Mouse (Mus musculus) midbrain, embryonic 16.5 days (tissue): Measurements from ENCODE around the gene Il23a. TPM values are rescaled to one million over a fixed set of nuclear protein-coding genes. Genes with fewer than 3 reads are reported as not detected.
"Not testable (repeated sequence)": the region's sequence is repeated elsewhere in the genome, so short reads cannot be mapped to it uniquely, and the experiment has no call there.

Experiments used
- ATAC-seq: fragments of 200-750 bp; cut with Nextera tagmentation; 2 replicates; pipeline ENCODE4 v1.8.0; 2017; ENCODE audit warnings: moderate TSS enrichment
- H3K27ac ChIP-seq: fragments of 300-500 bp; sonication (generic); 2 replicates; pipeline ENCODE4 v1.5.1; 2014; ENCODE audit warnings: mild to moderate bottlenecking, low read length, mixed read lengths
- H3K27me3 ChIP-seq: fragments of 300-500 bp; sonication (generic); 2 replicates; pipeline ENCODE4 v1.6.1; 2014; ENCODE audit warnings: low read depth, low read length, mixed read lengths; ENCODE audit not compliant: control insufficient read depth, insufficient read depth
- H3K36me3 ChIP-seq: fragments of 300-500 bp; sonication (generic); 2 replicates; pipeline ENCODE4 v1.6.1; 2014; ENCODE audit warnings: mild to moderate bottlenecking, low read length, moderate library complexity, mixed read lengths; ENCODE audit not compliant: control insufficient read depth, insufficient read depth
- H3K4me1 ChIP-seq: fragments of 300-500 bp; sonication (generic); 2 replicates; pipeline ENCODE4 v1.6.1; 2014; ENCODE audit warnings: mild to moderate bottlenecking, low read length, mixed read lengths; ENCODE audit not compliant: control insufficient read depth, insufficient read depth
- H3K4me2 ChIP-seq: fragments of 300-500 bp; sonication (generic); 2 replicates; pipeline ENCODE4 v1.6.1; 2014; ENCODE audit warnings: mild to moderate bottlenecking, low read length, mixed read lengths
- H3K4me3 ChIP-seq: fragments of 300-500 bp; sonication (generic); 2 replicates; pipeline ENCODE4 v1.5.1; 2014; ENCODE audit warnings: low read depth, mild to moderate bottlenecking, low read length, moderate library complexity, mixed read lengths
- H3K9ac ChIP-seq: fragments of 300-500 bp; sonication (generic); 2 replicates; pipeline ENCODE4 v1.6.1; 2014; ENCODE audit warnings: low read depth, low read length, mixed read lengths
- H3K9me3 ChIP-seq: fragments of 300-500 bp; sonication (generic); replicated peaks from 2 replicates; pipeline ENCODE4 v1.6.1; 2014; ENCODE audit warnings: mild to moderate bottlenecking, low read length, mixed read lengths; ENCODE audit not compliant: control insufficient read depth, poor library complexity, severe bottlenecking
- WGBS: fragments of 180-500 bp; shearing (Covaris S2); extraction: QIAGEN DNeasy Blood & Tissue Kit; methylation state at CpG from one replicate; pipeline ENCODE4 v1.1.7; 2014; 5-methylcytosine and 5-hydroxymethylcytosine counted together
- polyA plus RNA-seq: library from polyadenylated mRNA; unstranded; fragments of >200 nt; fragmentation: Nextera tagmentation; extraction: Ambion mirVana; gene quantifications from 2 replicates; pipeline ENCODE4 v1.2.1, GENCODE M21; 2015

Gene Il23a
- polyA plus RNA-seq, 1 experiment from 2014 or later, result 0.14 TPM

DNA sequence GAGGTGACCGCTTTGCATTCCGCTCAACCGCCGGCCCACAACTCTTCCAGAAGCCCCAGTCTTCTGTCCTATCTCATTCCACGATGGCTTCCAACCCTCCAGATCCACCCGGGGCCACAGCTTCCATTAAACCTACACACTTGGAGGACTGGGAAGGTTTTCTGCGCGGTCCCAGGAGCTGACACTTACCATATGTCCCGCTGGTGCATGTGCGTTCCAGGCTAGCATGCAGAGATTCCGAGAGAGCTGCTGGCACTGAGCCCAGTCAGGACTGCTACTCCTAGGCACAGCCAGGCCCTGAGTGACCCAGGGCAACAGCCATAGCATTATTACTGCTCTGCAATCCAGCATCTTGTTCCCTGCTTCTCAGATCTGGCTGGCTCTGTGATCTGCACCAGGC, 930 bp downstream of the Il23a start:
- Histone ChIP-seq H3K36me3 (peaks cover 3% of the 10 kb centered on the region; the same call in 1 of the 2 replicates), H3K9me3 (no peaks in the 10 kb centered on the region), H3K4me2 (no peak overlapping the region), H3K9ac (no peak overlapping the region), H3K27me3 (no peaks in the 10 kb centered on the region), H3K4me3 (no peak overlapping the region), H3K4me1 (peaks cover 5% of the 10 kb centered on the region), H3K27ac (no peak overlapping the region)
- WGBS, result 73% methylated on average over 11 of the region's 11 CpGs
- no peak for ATAC-seq

DNA sequence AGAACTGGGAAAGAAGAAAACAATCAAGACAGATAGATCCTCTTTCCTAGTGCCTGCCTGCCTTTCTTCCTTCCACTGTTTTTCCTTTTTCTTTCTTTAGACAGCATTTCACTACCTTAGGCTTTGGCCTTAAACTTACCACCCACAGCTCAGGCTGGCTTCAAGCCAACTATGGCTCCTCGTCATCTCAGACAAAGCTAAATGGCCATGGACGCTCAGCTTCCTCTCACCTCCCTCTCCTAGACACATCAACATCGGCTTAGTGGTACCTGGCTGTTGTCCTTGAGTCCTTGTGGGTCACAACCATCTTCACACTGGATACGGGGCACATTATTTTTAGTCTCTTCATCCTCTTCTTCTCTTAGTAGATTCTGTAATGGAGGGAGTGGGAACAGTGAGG, 1.3 kb downstream of the Il23a start:
- Histone ChIP-seq H3K4me3 (no peak overlapping the region), H3K27me3 (no peaks in the 10 kb centered on the region), H3K9me3 (no peaks in the 10 kb centered on the region), H3K27ac (no peak overlapping the region), H3K36me3 (peaks cover 3% of the 10 kb centered on the region; the same call in 1 of the 2 replicates), H3K9ac (no peak overlapping the region), H3K4me2 (no peak overlapping the region), H3K4me1 (peaks cover 2% of the 10 kb centered on the region)
- WGBS, result 70% methylated on average over 4 of the region's 4 CpGs
- no peak for ATAC-seq

GRCm38 (mm10) chr10:128296370-128297090, 2.0 kb downstream of the Il23a start:
- H3K27me3 ChIP-seq, result no peaks in the 10 kb centered on the region
- 72% methylated on average over 13 of the region's 13 CpGs for WGBS
- no peak overlapping the region for H3K27ac ChIP-seq
- H3K9me3 ChIP-seq, result no peaks in the 10 kb centered on the region
- peaks cover 5% of the 10 kb centered on the region; the same call in 1 of the 2 replicates for H3K36me3 ChIP-seq
- H3K4me3 ChIP-seq, result no peak overlapping the region
- H3K4me2 ChIP-seq, result no peak overlapping the region
- no peak overlapping the region for H3K9ac ChIP-seq
- H3K4me1 ChIP-seq, result no peaks in the 10 kb centered on the region
- no peak for ATAC-seq

DNA sequence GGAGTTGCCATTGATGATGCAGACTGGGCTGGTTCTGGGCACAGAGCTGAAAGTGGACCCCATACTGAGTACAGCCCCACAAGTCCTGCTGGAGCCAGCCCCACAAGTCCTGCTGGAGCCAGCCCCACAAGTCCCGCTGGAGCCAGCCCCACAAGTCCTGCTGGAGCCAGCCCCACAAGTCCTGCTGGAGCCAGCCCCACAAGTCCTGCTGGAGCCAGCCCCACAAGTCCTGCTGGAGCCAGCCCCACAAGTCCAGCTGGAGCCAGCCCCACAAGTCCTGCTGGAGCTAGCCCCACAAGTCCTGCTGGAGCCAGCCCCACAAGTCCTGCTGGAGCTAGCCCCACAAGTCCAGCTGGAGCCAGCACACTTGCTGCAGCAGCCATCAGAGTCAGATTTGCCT, 8.0 kb downstream of the Il23a start:
- not testable (repeated sequence) for H3K4me1 ChIP-seq, H3K27me3 ChIP-seq, H3K9me3 ChIP-seq, H3K4me2 ChIP-seq, H3K4me3 ChIP-seq, ATAC-seq, H3K9ac ChIP-seq, H3K27ac ChIP-seq
- 92% methylated on average over 1 of the region's 1 CpGs for WGBS
- peaks cover 18% of the 10 kb centered on the region for H3K36me3 ChIP-seq

DNA sequence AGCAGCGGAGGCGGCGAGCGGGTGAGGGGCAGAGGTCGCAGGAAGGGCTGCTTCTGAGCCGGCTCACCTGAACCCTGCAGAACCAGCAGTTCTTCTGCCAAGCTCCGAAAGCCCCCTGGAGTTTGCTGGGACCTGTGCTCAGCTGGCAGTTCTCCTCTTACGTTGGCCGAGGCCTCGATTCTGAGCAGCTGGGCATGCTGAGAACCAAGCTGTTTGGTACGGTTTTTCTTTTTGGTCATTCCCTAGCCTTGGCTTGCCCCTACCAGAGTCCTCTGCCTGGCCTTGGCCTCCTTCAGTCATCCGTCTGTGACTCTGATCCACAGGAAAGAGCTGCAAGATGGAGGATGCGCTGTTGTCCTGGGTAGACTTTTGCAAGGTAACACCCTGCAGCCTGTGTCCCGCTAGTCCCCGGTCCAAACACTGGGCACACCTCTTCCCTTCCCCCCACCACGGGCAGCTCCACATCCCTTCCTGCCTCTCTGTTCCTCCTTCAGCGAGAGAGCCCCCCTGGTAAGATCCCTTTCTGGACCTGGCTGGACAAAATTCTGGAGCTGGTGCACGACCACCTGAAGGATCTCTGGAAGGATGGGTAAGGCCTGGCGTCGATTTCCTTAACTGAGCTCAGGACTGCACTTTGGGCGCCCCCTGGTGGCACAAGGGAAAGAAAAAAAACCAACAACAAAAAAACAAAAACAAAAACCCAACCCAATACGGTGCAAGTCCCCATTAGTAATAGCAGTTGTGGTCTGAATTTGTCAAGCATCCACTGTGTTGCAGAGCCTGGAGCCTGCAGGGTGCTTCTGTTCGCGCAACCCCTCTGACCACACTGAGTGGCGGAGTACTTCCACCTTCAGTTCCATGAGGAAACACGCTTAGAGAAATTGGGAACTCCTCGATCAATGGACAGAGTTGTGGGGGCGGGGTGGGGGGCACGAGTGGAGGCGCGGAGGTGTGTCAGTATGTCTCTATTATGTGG, 14.7 kb downstream of the Il23a start:
- no peaks in the 10 kb centered on the region for H3K27me3 ChIP-seq
- H3K36me3 ChIP-seq, result peaks cover 32% of the 10 kb centered on the region
- H3K4me2 ChIP-seq, result no peak overlapping the region
- no peak overlapping the region for H3K27ac ChIP-seq
- 64% methylated on average over 31 of the region's 31 CpGs for WGBS
- no peak overlapping the region for H3K9ac ChIP-seq
- no peaks in the 10 kb centered on the region for H3K9me3 ChIP-seq
- ATAC-seq, result peak; percentile 32; the same call in 1 of the 2 replicates
- no peak overlapping the region for H3K4me3 ChIP-seq
- no peaks in the 10 kb centered on the region for H3K4me1 ChIP-seq

GRCm38 (mm10) chr10:128282886-128283450, 15.6 kb downstream of the Il23a start:
- 88% methylated on average over 20 of the region's 20 CpGs for WGBS
- no peaks in the 10 kb centered on the region for H3K9me3 ChIP-seq
- no peaks in the 10 kb centered on the region for H3K4me1 ChIP-seq
- no peak overlapping the region for H3K4me2 ChIP-seq
- ATAC-seq, result no peak
- H3K4me3 ChIP-seq, result no peak overlapping the region
- H3K27ac ChIP-seq, result no peak overlapping the region
- H3K9ac ChIP-seq, result no peak overlapping the region
- H3K36me3 ChIP-seq, result peaks cover 32% of the 10 kb centered on the region
- H3K27me3 ChIP-seq, result no peaks in the 10 kb centered on the region

DNA sequence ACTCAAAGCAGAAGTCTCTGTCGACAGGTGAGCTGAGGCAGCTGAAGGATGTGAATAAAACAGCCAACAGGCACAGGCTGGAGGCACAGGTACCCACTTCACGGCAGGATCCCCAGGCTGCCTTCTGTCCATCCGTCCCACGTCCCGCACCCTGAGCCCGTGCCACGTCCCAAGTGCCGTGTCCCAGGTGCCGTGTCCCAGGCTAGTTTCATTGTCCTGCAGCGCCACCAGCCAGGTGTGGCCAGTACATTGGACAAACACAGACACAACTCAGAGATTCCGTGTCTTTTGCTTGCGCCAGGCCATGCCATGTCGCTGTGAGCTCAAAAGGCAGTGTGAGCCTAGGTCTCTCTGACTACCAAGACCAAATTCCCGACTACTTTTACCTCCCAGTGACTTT, 16.9 kb downstream of the Il23a start:
- peaks cover 29% of the 10 kb centered on the region for H3K36me3 ChIP-seq
- H3K4me2 ChIP-seq, result no peak overlapping the region
- 96% methylated on average over 14 of the region's 14 CpGs for WGBS
- no peaks in the 10 kb centered on the region for H3K27me3 ChIP-seq
- H3K4me3 ChIP-seq, result no peak overlapping the region
- H3K27ac ChIP-seq, result no peak overlapping the region
- no peaks in the 10 kb centered on the region for H3K9me3 ChIP-seq
- H3K9ac ChIP-seq, result no peak overlapping the region
- ATAC-seq, result no peak
- no peaks in the 10 kb centered on the region for H3K4me1 ChIP-seq

DNA sequence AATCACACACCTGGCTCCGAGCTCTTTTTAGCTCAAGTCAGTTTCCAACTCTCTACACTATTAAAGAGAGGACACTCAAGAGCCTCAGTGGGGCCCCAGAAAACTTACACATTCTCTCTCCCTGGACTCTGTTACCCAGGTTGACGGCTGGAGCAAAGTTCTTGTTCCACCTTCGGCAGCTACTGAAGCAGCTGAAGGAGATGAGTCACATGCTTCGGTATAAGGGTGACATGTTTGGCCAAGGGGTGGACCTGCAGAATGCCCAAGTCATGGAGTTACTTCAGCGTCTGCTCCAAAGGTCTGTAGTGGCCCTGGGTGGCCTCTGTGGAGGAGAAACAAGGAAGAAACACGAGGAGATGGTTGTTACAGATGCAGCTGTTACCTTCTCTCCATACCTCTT, 17.6 kb downstream of the Il23a start:
- ATAC-seq, result no peak
- H3K9ac ChIP-seq, result no peak overlapping the region
- no peaks in the 10 kb centered on the region for H3K4me1 ChIP-seq
- no peaks in the 10 kb centered on the region for H3K27me3 ChIP-seq
- no peaks in the 10 kb centered on the region for H3K9me3 ChIP-seq
- no peak overlapping the region for H3K4me3 ChIP-seq
- H3K27ac ChIP-seq, result no peak overlapping the region
- WGBS, result 93% methylated on average over 6 of the region's 6 CpGs
- H3K36me3 ChIP-seq, result peaks cover 29% of the 10 kb centered on the region
- no peak overlapping the region for H3K4me2 ChIP-seq
